Mouse (Mus musculus) kidney, adult 11 months (tissue): ENCODE data around the gene Nell2.
"Not testable (repeated sequence)": the region's sequence is repeated elsewhere in the genome, so short reads cannot be mapped to it uniquely, and the experiment has no call there.

Source experiments
- DNase-seq: peaks from one replicate; pipeline ENCODE4 v3.0.0; 2022

Nell2 gene

DNA sequence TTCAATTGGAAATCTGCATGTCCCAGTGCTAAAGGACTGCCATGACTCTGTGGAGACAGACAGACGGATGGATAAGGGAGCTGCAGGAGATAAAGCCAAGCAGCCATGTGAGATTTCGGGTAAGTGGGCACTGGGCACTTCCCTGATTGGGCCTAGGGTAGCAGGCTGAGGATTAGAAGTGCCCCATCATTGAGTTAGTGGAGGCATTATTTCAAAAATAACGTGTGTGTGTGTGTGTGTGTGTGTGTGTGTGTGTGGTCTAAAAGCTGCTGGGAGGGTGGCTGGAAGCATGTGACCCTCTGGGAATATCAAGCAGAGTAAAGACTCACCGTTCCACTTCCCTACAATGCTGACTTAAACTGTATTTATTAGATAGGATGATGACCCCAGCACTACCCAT is 195.1 kb downstream of the Nell2 start:
- no peak for DNase-seq

- DNase-seq, result no peak
Observed at GRCm38 (mm10) chr15:95330926-95331325, 197.4 kb downstream of the Nell2 start.

DNA sequence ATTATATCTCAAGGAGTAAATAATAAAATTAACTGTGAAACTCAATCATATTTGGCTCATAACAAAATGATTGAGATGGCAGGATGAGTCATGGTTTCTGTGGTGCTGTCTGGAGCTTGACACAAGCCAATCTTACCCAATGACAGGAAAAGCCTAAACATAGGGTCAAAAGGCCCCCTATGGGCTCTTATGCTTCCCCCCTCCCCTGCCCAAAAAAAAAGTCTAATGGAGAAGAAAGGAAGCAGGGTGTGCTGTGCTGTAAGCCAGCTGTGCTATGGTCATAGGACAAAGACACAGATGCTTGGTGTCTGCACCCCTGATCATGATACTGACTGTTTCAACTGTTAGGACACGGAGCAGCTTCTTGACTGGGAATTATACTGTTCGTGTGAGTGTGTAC is 205.6 kb downstream of the Nell2 start:
- no peak for DNase-seq

DNA sequence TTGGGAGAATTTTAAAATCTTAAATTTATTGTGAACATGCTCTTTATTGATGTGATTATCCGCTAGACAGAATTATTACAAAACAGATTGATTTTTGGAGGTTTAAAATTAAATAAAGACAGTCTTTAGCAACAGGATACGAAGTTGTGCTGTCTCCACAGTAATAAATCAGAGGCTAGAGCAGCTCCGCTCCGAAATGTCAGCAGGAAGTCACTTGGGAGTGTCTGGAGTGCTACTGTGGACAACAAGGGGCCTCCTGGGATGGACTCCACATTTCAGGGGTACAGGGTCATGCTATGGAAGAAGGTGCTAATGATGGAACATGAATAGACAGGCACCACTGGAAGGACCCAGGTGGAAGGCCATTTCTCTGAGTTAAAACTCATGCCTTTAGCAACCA is 211.7 kb downstream of the Nell2 start:
- no peak for DNase-seq

- DNase-seq, result no peak
Observed at GRCm38 (mm10) chr15:95314808-95315145, 213.6 kb downstream of the Nell2 start.

GRCm38 (mm10) chr15:95314121-95314807 is 214.1 kb downstream of the Nell2 start:
- no peak for DNase-seq

- DNase-seq, result no peak
Observed at GRCm38 (mm10) chr15:95313286-95313685, 215.1 kb downstream of the Nell2 start.

GRCm38 (mm10) chr15:95304102-95304501 is 224.3 kb downstream of the Nell2 start:
- no peak for DNase-seq

DNA sequence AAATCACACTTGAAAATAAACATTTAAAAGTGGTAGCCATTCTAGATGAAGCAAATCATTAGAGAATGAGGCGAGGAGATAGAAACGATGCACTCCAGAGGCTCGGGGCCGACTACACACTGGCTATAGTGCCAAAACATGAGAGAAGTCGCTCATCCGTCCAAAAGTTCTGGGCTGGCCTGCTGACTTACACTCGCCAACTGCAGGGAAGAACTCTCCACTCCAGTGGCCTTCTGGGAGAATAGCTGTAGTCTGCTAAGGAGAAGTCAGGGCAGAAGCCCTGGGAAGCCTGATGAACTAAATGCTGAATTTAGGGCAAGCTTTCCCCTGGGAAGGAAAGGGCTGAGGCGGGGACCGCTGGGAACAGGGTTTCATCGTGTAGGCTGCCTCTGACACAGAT is 231.8 kb downstream of the Nell2 start:
- no peak for DNase-seq

DNA sequence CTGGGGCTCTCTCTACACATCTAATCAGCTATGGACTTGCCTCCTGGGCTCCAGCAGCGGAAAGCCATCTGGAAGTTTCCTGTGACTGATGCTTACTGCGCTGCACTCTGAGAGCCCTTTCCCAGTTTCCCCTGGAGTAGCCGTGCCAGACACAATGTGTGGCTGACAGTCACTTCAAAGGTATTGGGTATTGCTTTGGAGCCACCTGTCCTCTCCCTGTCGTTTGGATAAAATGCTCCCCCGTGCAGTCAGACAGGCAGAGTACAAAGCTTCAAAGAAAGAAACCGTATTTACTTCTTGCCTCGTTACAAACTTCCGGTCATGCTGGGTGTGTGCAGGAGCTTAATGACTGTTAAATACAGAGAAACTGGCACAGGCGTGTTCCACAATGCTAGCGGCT is 239.3 kb downstream of the Nell2 start:
- DNase-seq, result no peak

DNA sequence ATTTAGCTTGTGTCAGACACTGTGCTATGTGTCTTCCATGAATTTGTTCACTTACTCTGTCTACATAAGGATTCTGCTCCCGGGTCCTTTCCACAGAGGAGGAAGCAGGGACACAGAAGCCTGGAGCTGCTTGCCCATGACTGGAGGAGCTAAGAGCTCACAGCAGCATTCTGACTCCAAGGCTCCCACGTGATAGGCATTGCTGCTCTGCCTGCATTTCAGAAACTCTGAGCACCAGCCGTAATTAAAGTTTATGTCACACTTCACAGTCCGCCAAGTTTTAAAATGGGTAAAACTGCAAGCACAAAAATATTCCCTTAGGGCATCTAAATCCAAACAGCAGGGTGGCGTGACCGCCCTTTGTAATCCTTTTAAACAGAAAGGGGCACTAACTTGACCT is 243.2 kb downstream of the Nell2 start:
- DNase-seq, result no peak

GRCm38 (mm10) chr15:95280986-95281385 is 247.4 kb downstream of the Nell2 start:
- no peak for DNase-seq

DNA sequence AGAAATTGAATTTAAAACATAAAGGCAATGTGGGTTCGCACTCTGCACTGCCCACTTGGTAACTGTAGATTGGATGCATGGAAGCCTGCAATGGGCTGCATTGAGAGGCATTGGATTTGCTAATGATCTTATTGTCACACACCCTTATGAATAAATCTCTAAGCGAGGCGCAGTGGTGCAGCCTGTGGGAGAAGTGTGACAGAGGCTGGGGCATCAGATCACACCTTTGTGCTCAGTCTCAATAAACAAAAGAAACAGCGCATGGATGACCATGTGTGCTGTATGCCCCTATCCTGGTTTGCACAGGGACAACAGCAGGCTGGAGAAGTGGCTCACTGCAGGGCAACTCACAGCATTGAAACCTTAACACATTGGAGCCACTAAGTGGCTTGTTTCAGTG is 250.4 kb downstream of the Nell2 start:
- no peak for DNase-seq

- DNase-seq, result no peak
Observed at GRCm38 (mm10) chr15:95276556-95276955, 251.8 kb downstream of the Nell2 start.

DNA sequence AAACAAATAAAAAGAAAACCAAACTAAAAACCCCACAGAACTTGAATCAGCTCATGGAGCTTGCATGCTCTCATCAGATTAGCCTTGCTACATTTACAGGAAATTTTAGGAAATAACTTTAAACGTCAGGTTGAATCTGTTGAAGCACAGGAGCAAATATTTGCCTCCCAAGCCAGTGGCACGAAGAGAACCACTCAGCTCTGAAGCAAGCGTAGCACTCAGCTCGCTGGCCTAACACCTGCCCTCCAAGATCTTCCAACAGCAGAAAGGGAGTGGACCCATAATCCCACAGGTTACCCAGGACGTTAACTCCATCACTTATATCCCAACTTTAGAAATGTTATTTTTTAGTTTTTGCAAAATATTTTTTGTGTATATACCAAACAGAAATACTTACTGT is 252.8 kb downstream of the Nell2 start:
- DNase-seq, result no peak

DNA sequence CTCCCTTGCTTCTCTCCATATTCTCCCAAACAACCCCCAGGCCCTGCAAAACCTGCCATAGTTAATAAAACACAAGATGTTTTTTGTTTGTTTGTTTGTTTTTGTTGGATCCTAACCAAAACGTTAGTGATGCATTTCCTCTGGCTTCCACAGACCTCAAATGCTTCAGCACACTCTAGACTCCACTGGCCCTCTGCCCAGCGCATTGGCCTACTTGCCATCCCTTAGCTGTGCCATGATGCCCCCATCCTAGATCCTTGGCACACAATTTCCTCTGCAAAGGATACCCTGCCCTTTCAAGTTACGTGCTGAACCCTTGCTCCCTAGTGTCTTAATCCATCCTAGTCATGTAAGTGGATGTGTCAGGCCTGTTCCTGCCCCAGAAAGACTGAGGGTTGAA is 255.1 kb downstream of the Nell2 start:
- no peak for DNase-seq

DNA sequence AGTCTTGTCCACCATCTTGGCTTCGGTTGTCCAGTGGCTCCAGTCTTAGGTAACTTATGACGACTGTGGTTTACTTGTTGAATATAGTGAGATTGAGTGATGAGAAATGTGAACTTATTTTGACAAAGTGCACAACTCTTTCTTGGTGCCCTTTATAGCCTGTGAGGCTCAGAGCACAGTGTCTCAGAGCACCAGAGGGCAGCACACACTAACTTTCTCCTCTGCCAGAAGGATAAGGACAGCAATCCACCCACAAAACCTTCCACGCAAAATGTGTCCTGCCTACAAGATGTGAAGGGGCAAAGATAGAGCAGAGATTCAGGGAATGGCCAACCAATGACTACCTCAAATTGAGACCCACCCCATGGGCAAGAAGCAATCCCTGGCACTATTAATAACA is 256.2 kb downstream of the Nell2 start:
- no peak for DNase-seq

DNA sequence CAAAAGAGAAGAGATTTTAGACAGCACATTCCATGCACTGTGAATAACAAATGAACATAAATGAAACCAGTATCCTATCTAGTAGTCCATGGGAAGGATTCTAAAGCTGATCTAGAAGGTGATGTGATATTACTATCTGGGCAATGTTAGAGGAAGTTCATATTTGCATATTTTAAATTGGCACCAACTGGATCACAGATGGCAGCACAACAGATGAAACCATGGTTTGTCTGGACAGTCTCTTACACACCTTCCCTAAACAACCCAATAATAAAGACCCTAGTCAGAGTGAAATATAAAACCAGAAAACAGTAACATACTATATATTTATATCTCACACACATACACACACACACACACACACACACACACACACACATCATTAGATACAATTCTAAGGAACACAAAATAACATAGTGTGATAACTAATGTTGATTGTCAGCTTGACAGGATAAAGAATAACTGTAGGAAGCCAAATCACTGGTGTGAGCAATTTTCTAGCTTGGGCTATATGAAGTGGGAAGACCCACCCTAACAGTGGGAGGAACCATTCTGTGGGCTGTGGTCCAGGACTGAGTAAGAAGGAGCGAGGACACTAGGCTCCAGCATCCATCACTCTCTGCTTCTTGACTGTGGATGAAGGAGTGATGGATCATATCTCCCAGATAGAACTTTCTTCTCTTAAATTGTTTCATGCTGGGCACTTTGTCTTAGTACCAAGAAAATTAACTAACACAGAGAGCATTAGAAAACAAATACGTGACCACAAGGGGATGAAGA is 268.5 kb downstream of the Nell2 start:
- DNase-seq, result no peak

GRCm38 (mm10) chr15:95257131-95257530 is 271.2 kb downstream of the Nell2 start:
- no peak for DNase-seq

DNA sequence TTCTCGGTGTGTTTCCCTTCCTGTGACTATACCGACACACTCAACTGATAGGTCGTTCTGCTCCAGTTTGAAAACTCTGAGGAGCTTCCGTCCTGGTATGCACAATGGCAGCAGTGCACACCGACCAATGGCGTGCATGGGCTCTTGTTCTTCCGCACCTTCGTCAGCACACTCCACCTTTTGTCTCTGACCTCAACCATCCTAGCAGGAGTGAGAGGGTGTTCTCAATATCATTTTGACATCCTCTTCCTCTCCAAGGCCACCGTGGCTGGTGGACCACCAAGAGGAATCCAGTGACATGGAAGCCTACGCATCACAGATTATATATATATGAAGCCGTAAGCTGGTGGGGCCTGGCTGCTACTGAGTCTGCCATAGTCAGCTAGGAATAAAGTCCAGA is 282.8 kb downstream of the Nell2 start:
- DNase-seq, result no peak

- DNase-seq, result no peak
Observed at GRCm38 (mm10) chr15:95243876-95244275, 284.5 kb downstream of the Nell2 start.

DNA sequence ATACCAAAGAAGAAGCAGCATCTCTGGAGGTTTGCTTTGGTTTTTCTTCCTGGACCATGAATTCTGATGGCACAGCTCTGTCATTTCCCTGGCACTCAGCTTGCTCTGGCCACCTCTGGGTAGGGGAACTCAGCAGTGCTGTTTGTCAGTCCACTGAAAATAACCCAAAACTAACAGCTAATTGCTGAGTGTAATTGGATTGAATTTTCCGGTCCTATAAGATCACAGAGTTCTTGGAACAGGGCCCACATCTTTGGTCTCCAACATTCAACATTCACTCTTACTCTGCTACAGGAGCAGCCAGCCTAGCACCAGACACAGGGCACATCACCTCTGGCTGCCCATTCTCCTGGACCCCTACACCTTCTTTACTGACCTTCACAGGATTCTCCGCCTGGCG is 287.2 kb downstream of the Nell2 start:
- no peak for DNase-seq

- not testable (repeated sequence) for DNase-seq
Observed at GRCm38 (mm10) chr15:95237021-95237420, 291.3 kb downstream of the Nell2 start.

- no peak for DNase-seq
Observed at GRCm38 (mm10) chr15:95236509-95236908, 291.9 kb downstream of the Nell2 start.

DNA sequence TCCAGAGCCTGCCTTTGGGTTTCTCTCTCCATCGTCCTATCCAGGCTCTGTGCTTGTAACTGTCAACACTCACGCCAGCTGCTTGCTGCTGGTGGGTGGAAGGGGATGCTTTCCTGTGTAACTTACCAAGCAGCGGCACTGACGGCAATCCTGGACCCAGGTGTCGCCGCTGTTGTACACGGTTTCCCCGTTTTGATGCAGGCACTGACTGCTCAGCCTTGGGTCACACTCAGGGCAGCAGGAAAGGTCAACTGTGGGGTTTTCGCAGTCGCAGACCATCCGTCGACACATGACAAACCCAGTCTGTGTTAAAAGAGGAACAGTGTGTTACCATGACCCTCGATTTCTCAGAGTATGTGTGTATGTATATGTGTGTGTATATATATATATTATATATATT is 297.2 kb downstream of the Nell2 start:
- DNase-seq, result no peak
